Mouse (Mus musculus): ENCODE data around the gene Fuca2. TPM values are rescaled to one million over a fixed set of nuclear protein-coding genes. Genes with fewer than 3 reads are reported as not detected.
A peak's percentile ranks its signal among the peaks of the same experiment; 100 is the strongest.
"Not testable (repeated sequence)": the region's sequence is repeated elsewhere in the genome, so short reads cannot be mapped to it uniquely, and the experiment has no call there.

Gene Fuca2
- 101 and 105 TPM in 2 replicates for polyA plus RNA-seq (2015; fragmentation: Nextera tagmentation; extraction: Ambion mirVana)

- Histone ChIP-seq H3K9me3 (replicated peaks; ENCODE audit: control insufficient read depth, low read length) (no peaks in the 10 kb centered on the region), H3K36me3 (ENCODE audit: control insufficient read depth, insufficient read depth, low read length) (0 out of 2 replicates have a peak, but pooled peaks cover 2% of the 10 kb centered on the region), H3K9ac (ENCODE audit: low read length) (no peak within 1 kb of the TSS), H3K4me3 (replicated peaks; ENCODE audit: low read length) (0 out of 2 replicates have a peak within 1 kb of the TSS, but pooled peaks have one; percentile 74), H3K4me1 (ENCODE audit: control insufficient read depth, insufficient read depth, low read length) (peaks cover 9% of the 10 kb centered on the region; the same call in 1 of the 2 replicates), H3K27ac (ENCODE audit: low read length) (peak within 1 kb of the TSS; percentile 71), H3K4me2 (ENCODE audit: low read depth, low read length) (peak within 1 kb of the TSS; percentile 74; the same call in 1 of the 2 replicates), H3K27me3 (ENCODE audit: control insufficient read depth, insufficient read depth, low read length) (no peaks in the 10 kb centered on the region)
- no peak for ATAC-seq (ENCODE audit: insufficient read depth, low FRiP score)
- 86% methylated on average over 2 of the region's 2 CpGs for WGBS
Measured at GRCm38 (mm10) chr10:13499331-13499730, at the start of gene Fuca2. TSS of gene Fuca2 (plus strand) at chr10:13499540.

- no peak overlapping the region for H3K4me3 ChIP-seq (replicated peaks; ENCODE audit: low read length)
- H3K27ac ChIP-seq (ENCODE audit: low read length), result no peak overlapping the region
- no peak overlapping the region for H3K9ac ChIP-seq (ENCODE audit: low read length)
- H3K4me1 ChIP-seq (ENCODE audit: control insufficient read depth, insufficient read depth, low read length), result peaks cover 11% of the 10 kb centered on the region
- no peak overlapping the region for H3K4me2 ChIP-seq (ENCODE audit: low read depth, low read length)
- no peaks in the 10 kb centered on the region for H3K36me3 ChIP-seq (ENCODE audit: control insufficient read depth, insufficient read depth, low read length)
- WGBS, result 68% methylated on average over 6 of the region's 6 CpGs
- no peak for ATAC-seq (ENCODE audit: insufficient read depth, low FRiP score)
- H3K9me3 ChIP-seq (replicated peaks; ENCODE audit: control insufficient read depth, low read length), result no peaks in the 10 kb centered on the region
- no peaks in the 10 kb centered on the region for H3K27me3 ChIP-seq (ENCODE audit: control insufficient read depth, insufficient read depth, low read length)
Measured at GRCm38 (mm10) chr10:13451640-13452039, 47.7 kb upstream of the Fuca2 start.

GRCm38 (mm10) chr10:13453200-13453990 is 45.9 kb upstream of the Fuca2 start:
- Histone ChIP-seq H3K4me3 (replicated peaks; ENCODE audit: low read length) (no peak overlapping the region), H3K36me3 (ENCODE audit: control insufficient read depth, insufficient read depth, low read length) (no peaks in the 10 kb centered on the region), H3K27me3 (ENCODE audit: control insufficient read depth, insufficient read depth, low read length) (no peaks in the 10 kb centered on the region), H3K9me3 (replicated peaks; ENCODE audit: control insufficient read depth, low read length) (no peaks in the 10 kb centered on the region), H3K4me2 (ENCODE audit: low read depth, low read length) (no peak overlapping the region), H3K27ac (ENCODE audit: low read length) (no peak overlapping the region), H3K4me1 (ENCODE audit: control insufficient read depth, insufficient read depth, low read length) (no peaks in the 10 kb centered on the region), H3K9ac (ENCODE audit: low read length) (no peak overlapping the region)
- ATAC-seq (ENCODE audit: insufficient read depth, low FRiP score), result no peak
- WGBS, result 55% methylated on average over 13 of the region's 13 CpGs

GRCm38 (mm10) chr10:13464295-13464694 is 35.0 kb upstream of the Fuca2 start:
- H3K9me3 ChIP-seq (replicated peaks; ENCODE audit: control insufficient read depth, low read length); H3K9ac ChIP-seq (ENCODE audit: low read length); H3K4me3 ChIP-seq (replicated peaks; ENCODE audit: low read length); ATAC-seq (ENCODE audit: insufficient read depth, low FRiP score); H3K27me3 ChIP-seq (ENCODE audit: control insufficient read depth, insufficient read depth, low read length); H3K36me3 ChIP-seq (ENCODE audit: control insufficient read depth, insufficient read depth, low read length); H3K4me1 ChIP-seq (ENCODE audit: control insufficient read depth, insufficient read depth, low read length); H3K4me2 ChIP-seq (ENCODE audit: low read depth, low read length); H3K27ac ChIP-seq (ENCODE audit: low read length): not testable (repeated sequence)
- 82% methylated on average over 3 of the region's 3 CpGs for WGBS

- Histone ChIP-seq H3K27me3 (ENCODE audit: control insufficient read depth, insufficient read depth, low read length) (no peaks in the 10 kb centered on the region), H3K9me3 (replicated peaks; ENCODE audit: control insufficient read depth, low read length) (no peaks in the 10 kb centered on the region), H3K27ac (ENCODE audit: low read length) (peak overlapping the region; percentile 75), H3K9ac (ENCODE audit: low read length) (no peak overlapping the region), H3K4me2 (ENCODE audit: low read depth, low read length) (no peak overlapping the region), H3K4me3 (replicated peaks; ENCODE audit: low read length) (no peak overlapping the region), H3K36me3 (ENCODE audit: control insufficient read depth, insufficient read depth, low read length) (no peaks in the 10 kb centered on the region), H3K4me1 (ENCODE audit: control insufficient read depth, insufficient read depth, low read length) (0 out of 2 replicates have a peak, but pooled peaks cover 3% of the 10 kb centered on the region)
- peak; percentile 69 for ATAC-seq (ENCODE audit: insufficient read depth, low FRiP score)
- WGBS, result 54% methylated on average over 5 of the region's 5 CpGs
Measured at GRCm38 (mm10) chr10:13466925-13467324, 32.4 kb upstream of the Fuca2 start.

- H3K9me3 ChIP-seq (replicated peaks; ENCODE audit: control insufficient read depth, low read length); H3K4me3 ChIP-seq (replicated peaks; ENCODE audit: low read length); H3K27me3 ChIP-seq (ENCODE audit: control insufficient read depth, insufficient read depth, low read length); H3K36me3 ChIP-seq (ENCODE audit: control insufficient read depth, insufficient read depth, low read length); H3K4me1 ChIP-seq (ENCODE audit: control insufficient read depth, insufficient read depth, low read length); ATAC-seq (ENCODE audit: insufficient read depth, low FRiP score); H3K9ac ChIP-seq (ENCODE audit: low read length); H3K4me2 ChIP-seq (ENCODE audit: low read depth, low read length): not testable (repeated sequence)
- 79% methylated on average over 6 of the region's 6 CpGs for WGBS
- H3K27ac ChIP-seq (ENCODE audit: low read length), result 0 out of 2 replicates have a peak overlapping the region, but pooled peaks have one; percentile 75
Measured at GRCm38 (mm10) chr10:13468025-13468529, 31.3 kb upstream of the Fuca2 start.

GRCm38 (mm10) chr10:13470236-13470635 is 29.1 kb upstream of the Fuca2 start:
- 83% methylated on average over 3 of the region's 3 CpGs for WGBS
- Histone ChIP-seq H3K9ac (ENCODE audit: low read length) (no peak overlapping the region), H3K4me3 (replicated peaks; ENCODE audit: low read length) (no peak overlapping the region), H3K4me1 (ENCODE audit: control insufficient read depth, insufficient read depth, low read length) (0 out of 2 replicates have a peak, but pooled peaks cover 8% of the 10 kb centered on the region), H3K27me3 (ENCODE audit: control insufficient read depth, insufficient read depth, low read length) (no peaks in the 10 kb centered on the region; the same call in 1 of the 2 replicates), H3K9me3 (replicated peaks; ENCODE audit: control insufficient read depth, low read length) (no peaks in the 10 kb centered on the region), H3K4me2 (ENCODE audit: low read depth, low read length) (no peak overlapping the region), H3K27ac (ENCODE audit: low read length) (no peak overlapping the region), H3K36me3 (ENCODE audit: control insufficient read depth, insufficient read depth, low read length) (no peaks in the 10 kb centered on the region)
- no peak for ATAC-seq (ENCODE audit: insufficient read depth, low FRiP score)

GRCm38 (mm10) chr10:13473287-13473832 is 26.0 kb upstream of the Fuca2 start:
- 13% methylated on average over 17 of the region's 17 CpGs for WGBS
- ATAC-seq (ENCODE audit: insufficient read depth, low FRiP score), result no peak
- Histone ChIP-seq H3K9me3 (replicated peaks; ENCODE audit: control insufficient read depth, low read length) (no peaks in the 10 kb centered on the region), H3K4me3 (replicated peaks; ENCODE audit: low read length) (peak overlapping the region; percentile 65), H3K36me3 (ENCODE audit: control insufficient read depth, insufficient read depth, low read length) (no peaks in the 10 kb centered on the region), H3K27me3 (ENCODE audit: control insufficient read depth, insufficient read depth, low read length) (no peaks in the 10 kb centered on the region; the same call in 1 of the 2 replicates), H3K27ac (ENCODE audit: low read length) (no peak overlapping the region), H3K9ac (ENCODE audit: low read length) (peak overlapping the region; percentile 83), H3K4me1 (ENCODE audit: control insufficient read depth, insufficient read depth, low read length) (0 out of 2 replicates have a peak, but pooled peaks cover 6% of the 10 kb centered on the region), H3K4me2 (ENCODE audit: low read depth, low read length) (peak overlapping the region; percentile 98)

All from stomach, embryonic 16.5 days (tissue).